Mouse (Mus musculus) heart, adult 18-20 months (tissue): Measurements from ENCODE around the gene Stx6. TPM values are rescaled to one million over a fixed set of nuclear protein-coding genes. Genes with fewer than 3 reads are reported as not detected.
A peak's percentile ranks its signal among the peaks of the same experiment; 100 is the strongest.
"Not testable (repeated sequence)": the region's sequence is repeated elsewhere in the genome, so short reads cannot be mapped to it uniquely, and the experiment has no call there.

Experiments
- DNase-seq, 2 experiments: peaks; one replicate each; pipeline ENCODE4 v3.0.0; 2021 to 2022; ENCODE audit warnings: mixed read lengths in 1 of 2
- total RNA-seq, 2 experiments: library from RNA; stranded (reverse); gene quantifications; 2 replicates each; pipeline ENCODE4 v1.2.3; 2021

Stx6 gene
- total RNA-seq, 2 experiments from 2014 or later, result 17.5 to 20.2 TPM

- DNase-seq, result peak; percentile 61 to 71
Measured at GRCm38 (mm10) chr1:155158970-155159484, 512 bp downstream of the Stx6 start.

DNA sequence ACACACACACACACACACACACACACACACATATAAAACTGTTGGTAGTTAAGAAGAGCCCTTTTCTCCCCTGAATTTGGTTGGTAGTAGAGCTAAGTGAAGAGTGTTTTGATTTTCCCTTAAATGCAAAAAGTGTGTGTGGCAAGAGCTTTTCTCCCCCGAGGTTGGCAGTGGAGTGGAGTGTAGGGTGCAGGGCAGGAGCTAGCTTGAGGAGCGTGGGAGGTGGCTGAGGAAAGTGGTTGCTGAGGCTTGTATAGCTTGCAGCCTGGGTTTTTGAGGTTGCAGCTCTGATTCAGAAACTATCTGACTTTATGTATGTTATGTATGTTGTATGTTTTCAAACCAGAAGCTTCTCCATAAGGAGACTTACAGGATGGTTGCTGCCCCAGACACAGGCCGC lies 8.9 kb downstream of the Stx6 start:
- no peak for DNase-seq

- no peak for DNase-seq
Measured at GRCm38 (mm10) chr1:155169935-155170334, 11.4 kb downstream of the Stx6 start.

DNA sequence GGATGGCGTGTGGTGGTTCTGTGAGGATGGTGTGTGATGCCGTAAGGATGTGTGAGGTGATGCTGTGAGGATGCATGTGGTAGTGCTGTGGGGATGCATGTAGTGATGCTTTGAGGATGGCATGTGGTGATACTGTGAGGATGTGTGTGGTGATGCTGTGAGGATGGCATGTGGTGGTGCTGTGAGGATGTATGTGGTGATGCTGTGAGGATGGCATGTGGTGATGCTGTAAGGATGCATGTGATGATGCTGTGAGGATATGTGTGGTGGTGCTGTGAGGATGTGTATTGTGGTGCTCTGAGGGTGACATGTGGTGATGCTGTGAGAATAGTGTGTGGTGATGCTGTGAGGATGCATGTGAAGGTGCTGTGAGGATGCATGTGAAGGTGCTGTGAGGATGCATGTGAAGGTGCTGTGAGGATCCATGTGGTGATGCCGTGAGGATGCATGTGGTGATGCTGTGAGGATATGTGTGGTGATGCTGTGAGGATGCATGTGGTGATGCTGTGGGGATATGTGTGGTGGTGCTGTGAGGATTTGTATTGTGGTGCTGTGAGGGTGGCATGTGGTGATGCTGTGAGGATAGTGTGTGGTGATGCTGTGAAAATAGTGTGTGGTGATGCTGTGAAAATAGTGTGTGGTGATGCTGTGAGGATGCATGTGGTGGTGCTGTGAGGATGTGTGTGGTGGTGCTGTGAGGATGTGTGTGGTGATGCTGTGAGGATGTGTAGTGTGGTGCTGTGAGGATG lies 14.6 kb downstream of the Stx6 start:
- no peak for DNase-seq

DNA sequence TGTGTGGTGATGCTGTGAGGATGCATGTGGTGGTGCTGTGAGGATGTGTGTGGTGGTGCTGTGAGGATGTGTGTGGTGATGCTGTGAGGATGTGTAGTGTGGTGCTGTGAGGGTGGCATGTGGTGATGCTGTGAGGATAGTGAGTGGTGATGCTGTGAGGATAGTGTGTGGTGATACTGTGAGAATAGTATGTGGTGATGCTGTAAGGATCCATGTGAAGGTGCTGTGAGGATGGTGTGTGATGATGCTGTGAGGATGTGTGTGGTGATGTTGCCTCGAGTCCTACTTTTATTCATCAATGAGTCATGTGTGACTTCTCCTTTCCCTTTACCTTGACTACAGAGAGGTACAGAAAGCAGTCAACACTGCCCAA lies 15.1 kb downstream of the Stx6 start:
- not testable (repeated sequence) for DNase-seq

- DNase-seq, result no peak
Measured at GRCm38 (mm10) chr1:155174424-155174823, 15.9 kb downstream of the Stx6 start.

DNA sequence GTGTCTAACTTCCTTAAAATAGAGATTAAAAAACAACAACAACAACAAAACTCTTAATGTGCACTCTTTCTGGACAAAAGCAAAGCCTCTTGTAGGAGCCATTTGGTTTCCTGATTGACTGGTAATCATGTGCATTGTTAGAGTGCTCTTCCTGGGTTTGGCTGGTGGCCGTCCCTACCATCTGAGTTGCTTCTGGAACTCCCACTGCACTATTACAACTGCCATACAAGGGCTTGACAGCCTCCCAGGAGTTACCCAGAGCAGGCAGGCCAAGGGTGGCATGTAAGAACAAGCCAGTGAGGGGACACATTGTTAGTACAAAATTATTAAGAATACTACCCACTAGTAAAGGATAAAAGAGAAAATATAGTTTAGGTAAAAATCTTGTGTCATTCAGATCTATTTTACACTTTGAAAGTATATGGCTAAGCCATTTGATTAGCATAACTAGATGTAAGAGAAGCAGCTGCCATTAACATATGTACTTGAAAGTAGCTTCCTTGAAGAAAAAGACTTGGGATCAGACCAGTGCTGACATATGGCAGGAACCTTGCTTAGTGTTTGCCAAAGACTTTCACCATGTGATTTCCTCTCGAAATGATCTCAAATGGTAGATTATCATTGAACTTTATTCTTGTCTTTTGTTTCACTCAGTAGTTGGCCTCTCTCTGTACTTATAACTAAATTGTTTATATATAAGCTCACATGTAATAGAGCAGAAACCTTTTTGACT lies 19.8 kb downstream of the Stx6 start:
- DNase-seq, result no peak

GRCm38 (mm10) chr1:155184191-155184590 lies 25.7 kb downstream of the Stx6 start:
- DNase-seq, result no peak

DNA sequence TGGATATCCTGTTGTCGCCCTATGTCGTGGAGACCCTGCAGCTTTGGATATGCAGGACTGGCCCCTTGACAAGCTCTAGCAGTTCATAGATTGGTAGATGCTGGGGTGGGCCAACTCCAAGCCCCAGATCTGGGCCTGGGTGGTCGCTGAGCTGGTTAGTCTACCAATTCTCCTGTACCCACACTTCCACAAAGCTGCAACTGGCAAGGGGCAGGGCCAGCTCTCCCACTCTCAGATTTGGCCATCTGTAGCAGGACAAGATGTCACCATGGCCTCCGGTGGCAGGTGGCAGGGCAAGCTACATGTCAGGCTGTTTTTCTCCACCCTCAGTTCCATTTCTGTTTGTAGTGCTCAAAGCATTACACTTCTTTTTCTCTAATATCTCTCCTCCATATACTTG lies 30.1 kb downstream of the Stx6 start:
- DNase-seq, result no peak

- DNase-seq, result no peak
Measured at GRCm38 (mm10) chr1:155191219-155191618, 32.7 kb downstream of the Stx6 start.

GRCm38 (mm10) chr1:155191671-155192070 lies 33.2 kb downstream of the Stx6 start:
- peak in 1 of 2 experiments; percentile 29 for DNase-seq

GRCm38 (mm10) chr1:155192805-155193368 lies 34.4 kb downstream of the Stx6 start:
- DNase-seq, result no peak

GRCm38 (mm10) chr1:155196691-155197090 lies 38.2 kb downstream of the Stx6 start:
- DNase-seq, result no peak

DNA sequence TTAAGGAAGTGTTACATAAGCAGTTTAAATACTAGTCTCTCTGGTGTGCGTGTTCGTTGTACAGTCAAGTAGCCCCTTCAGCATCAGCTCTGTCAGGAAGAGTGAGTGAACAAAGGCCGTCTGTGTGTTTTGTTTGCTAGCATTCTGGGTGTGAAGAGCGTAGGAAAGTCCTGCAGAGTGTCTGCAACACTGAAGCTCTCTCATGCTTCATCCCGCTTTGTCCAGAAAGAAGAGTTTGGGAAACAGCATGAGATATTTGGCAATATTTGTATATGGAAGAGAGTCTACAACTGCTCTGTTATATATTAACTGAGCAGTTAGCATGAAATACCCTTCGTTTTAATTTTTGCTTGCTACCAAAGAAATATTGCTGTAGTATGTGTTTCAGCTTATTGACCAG lies 41.0 kb downstream of the Stx6 start:
- no peak for DNase-seq

DNA sequence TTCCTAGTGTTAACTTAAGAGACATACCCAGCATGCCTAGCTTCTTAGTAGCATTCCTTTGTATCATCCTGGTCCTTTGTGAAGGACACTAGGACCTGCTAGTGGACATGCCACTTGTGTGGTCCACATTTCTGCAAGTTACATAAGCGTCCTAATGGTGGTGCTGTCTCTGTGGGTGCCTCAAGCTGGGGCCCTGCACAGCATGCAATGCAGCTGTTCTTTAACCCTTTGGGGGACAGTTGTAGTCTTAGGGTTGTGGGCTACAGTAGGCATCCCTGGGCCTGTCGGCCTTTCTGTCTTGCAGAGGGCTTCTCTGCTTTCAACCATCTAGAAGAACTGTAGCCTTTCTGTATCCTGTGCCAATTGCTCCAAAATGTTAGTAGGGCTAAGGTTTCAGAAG lies 42.5 kb downstream of the Stx6 start:
- DNase-seq, result no peak

DNA sequence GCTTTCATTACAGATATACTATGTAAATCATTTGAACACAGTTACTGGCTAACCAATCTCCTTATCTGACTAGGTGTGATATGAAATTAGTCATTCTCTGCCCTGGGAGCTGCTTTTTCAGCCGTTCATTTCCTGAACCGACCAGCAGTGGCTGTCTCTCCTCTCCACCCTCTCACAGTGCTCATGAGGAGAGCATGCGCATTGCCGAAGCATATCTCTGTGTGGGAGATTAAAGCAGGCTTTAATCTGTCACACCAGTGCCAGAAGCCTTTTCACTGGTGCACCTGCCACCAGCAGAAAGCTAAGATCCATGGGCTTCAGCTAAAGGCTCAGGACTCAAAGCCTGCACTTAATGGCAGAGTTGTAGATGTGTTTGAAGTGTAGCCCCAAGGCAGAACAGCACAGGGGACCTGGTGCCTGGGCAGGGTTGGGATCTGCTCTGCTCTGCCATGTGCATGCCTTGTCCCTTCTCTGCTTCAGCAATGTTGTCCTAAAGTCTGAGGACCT lies 42.9 kb downstream of the Stx6 start:
- no peak for DNase-seq

DNA sequence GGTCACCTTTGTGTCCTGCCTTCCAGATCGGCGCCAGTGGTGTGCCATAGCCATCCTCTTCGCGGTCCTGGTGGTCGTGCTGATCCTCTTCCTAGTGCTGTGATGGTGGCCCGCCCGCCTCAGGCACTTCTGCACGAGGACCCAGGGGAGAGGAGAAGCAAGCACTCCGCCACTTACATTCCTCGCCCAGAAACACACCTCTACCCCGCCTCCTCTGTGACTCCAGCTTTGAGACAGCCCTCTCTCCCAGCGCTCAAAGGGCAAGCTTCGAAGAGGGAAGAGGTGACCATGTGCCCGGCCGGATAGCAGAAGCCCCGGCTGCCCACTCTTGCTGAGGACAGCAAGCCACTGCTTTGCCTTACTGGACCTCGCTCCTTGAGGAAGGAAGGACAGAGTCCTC lies 43.4 kb downstream of the Stx6 start:
- no peak for DNase-seq

DNA sequence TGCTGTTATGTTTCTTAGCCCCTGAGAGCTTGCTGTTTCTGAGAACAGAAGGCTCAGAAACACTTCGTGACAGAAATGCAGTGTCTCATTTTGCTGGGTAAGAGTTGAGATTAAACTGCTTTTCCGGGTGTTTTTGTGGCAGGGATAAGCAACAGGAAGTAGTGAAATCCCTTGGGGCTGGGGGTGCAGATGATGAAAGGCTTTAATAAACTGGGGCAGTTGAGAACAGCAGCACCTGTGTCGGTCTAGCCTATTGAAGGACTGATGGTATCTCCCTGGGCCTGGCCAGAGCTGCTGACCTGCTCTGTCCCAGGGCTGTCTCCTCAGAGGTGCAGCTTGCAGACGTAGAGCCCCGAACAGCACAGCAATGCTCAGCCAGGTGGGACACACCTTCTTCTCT lies 44.0 kb downstream of the Stx6 start:
- no peak for DNase-seq

GRCm38 (mm10) chr1:155203101-155203500 lies 44.6 kb downstream of the Stx6 start:
- DNase-seq, result no peak

GRCm38 (mm10) chr1:155203954-155204353 lies 45.4 kb downstream of the Stx6 start:
- no peak for DNase-seq

DNA sequence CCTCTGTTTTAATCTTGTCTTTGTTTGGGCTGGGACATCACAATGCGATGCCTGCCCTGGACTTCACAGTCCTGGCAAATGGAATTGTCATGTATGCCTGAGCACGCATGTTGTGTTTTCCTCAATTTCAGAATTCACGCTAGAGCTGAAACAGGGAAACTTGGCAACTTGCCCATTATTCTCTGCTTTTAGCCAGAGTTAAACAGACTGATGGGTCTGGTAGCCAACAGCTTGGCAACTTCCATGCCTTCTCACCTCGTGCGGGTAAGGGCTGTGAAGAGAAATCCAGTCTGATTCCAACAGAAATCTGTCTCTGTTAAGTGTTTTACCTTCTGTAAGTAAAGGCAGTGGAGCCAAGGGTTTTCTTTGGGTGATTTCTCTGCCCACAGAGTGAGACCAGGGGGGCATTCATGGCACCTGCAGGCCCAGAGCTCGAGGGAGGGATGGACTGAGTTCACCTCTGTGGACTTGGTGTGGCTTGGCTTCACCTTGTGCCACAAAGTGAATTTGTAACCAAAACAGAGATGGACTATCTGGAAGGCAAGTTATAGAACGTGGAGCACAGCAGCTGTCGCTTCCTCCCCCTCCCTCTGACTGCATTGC lies 46.1 kb downstream of the Stx6 start:
- DNase-seq, result peak in 1 of 2 experiments; percentile 40

GRCm38 (mm10) chr1:155205311-155205710 lies 46.8 kb downstream of the Stx6 start:
- no peak for DNase-seq
